Mouse (Mus musculus) heart, adult 2 months (tissue): ENCODE results near the gene Rasgrp4.

Experiments
- CTCF ChIP-seq: fragments of 200-600 bp; IDR thresholded peaks from 2 replicates; pipeline ENCODE4 v1.8.1; 2022; ENCODE audit warnings: antibody characterized with exemption, mild to moderate bottlenecking, moderate library complexity
- EP300 ChIP-seq: fragments of 200-500 bp; IDR thresholded peaks from 2 replicates; pipeline ENCODE4 v1.6.1; 2011; ENCODE audit warnings: low read depth, low read length, control low read depth; ENCODE audit not compliant: insufficient read depth
- POLR2A ChIP-seq: fragments of 200-500 bp; IDR thresholded peaks from 2 replicates; pipeline ENCODE4 v1.6.1; 2011; ENCODE audit warnings: mild to moderate bottlenecking, low read depth, low read length, control low read depth; ENCODE audit not compliant: insufficient read depth

DNA sequence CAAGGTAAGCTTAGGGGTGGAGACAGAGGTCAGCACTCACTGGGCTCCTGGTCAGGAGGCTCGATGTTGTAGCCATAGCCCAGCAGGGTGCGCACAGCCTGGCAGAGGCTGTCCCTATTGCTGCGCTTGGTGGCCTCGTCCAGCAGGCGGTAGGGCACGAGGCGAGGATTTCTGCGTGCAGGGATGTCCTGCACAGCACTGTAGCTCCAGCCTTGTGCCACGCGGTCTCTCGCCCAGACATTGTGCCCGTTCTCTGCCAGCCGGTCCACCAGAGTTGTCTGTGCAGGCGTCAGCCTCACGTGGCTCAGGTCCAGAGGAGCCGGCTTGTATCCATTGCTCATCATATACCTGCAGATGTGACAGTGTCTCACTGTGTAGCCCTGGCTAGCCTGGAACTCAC lies 37.5 kb upstream of the Rasgrp4 start:
- no peak for TF ChIP-seq CTCF
- TF ChIP-seq EP300 = no peak
- no peak for TF ChIP-seq POLR2A
